Mouse (Mus musculus): Measurements from ENCODE around the gene Sycp3.
"Not testable (repeated sequence)": the region's sequence is repeated elsewhere in the genome, so short reads cannot be mapped to it uniquely, and the experiment has no call there.

Sycp3 gene

DNA sequence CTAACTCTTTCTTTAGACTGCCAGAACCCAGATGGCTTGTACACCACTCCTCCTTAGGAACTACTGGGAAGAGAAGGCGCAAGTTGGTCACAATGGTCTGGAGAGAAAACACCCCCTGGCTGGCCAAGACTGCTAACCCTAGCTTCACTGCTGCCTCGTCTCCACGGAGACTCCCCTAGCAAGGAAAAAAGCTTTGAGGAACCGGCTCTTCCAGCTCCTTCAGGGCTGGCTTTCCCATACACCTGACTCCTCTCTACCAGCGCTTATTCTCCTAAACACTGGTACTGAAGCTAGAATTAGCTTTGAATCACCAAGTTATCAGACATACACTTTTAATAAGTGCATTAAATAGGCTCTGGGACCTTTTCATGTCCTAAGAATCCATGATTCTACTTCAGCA is 40.6 kb downstream of the Sycp3 start:
- CTCF ChIA-PET, result no interaction called here

DNA sequence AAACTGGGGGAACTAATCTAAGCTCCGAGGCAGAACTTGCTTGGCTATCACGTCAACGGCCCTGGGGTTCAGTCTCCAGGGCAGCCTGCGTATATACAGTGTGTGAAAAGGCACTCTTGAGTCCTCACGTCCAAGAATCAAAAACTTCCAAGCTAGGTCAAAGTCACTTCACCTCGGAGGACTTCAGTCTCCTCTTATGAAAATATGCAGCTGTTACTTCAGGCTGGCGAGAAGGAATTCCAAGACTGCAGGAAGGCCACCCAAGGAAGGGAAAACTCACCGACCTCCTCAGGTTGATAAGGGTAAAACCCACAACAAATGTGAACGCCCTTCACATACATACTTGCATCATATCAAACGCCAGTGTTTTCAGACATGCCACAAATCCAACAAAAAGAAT is 42.0 kb downstream of the Sycp3 start:
- CTCF ChIA-PET, result interaction anchor here (0.6 kb wide), 1 partner anchor 712 kb away, joined by 3 read pairs; no protein-coding TSS in a partner anchor

DNA sequence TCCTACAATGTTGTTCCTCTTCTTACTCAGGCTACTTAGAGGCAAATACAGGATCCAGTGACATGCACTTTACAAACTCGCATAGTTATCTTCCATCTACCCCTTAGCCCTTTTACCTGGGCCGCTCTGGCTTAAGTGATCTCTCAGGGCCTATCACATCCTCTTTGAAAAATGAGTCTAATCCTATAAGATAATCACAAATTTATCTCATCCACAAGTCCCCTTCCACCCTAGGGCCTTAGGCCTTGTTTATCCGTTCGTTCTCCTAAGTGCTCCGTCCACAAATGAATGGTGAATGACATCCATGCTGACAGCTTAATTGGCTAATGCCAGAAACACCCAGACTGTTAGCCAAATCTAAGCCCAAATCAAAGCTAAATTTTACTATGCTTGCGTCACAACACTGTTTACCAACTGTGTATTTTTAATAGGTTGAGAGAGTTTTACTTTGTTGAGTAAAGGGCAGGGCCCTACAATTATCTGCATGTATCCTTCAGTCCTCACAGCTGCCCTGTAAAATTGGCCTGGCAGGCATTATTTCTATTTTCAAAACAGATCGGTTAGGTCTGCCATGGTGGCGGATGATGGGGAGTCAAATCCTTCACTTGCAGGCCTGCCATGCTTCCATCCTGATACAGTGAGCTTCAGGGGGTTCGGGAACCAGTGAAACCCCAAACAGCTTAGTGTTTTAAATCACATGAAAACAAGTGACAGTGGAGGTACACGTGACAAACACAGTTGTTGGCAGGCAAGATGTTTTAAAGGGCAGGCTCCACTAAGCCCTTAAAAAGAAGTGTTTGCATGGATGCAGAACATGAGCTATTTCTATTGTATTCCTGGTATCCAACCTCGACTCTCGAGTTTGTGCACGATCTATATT is 42.8 kb downstream of the Sycp3 start:
- CTCF ChIA-PET, result interaction anchor here (0.6 to 0.7 kb wide), 2 partner anchors 8 to 712 kb away, joined by 3 read pairs; no protein-coding TSS in a partner anchor

DNA sequence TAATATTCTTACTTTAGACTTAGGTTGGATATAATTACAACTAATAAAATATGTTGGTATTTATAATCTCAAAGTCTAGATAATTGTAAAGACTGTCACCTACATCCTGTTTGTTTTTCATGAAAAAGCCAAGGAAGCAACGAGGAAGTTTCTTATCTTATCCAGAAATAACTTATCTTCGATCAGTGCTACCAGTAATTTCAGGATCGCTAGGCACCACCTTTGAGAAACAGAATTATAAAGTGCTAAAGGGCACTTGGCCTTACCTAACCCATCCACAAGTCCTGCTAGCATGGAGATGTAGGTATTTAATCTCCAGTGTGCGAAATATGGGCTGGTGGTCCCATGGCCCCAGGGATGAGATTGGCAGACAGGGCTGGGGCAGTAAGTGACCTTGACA is 43.5 kb downstream of the Sycp3 start:
- CTCF ChIA-PET, result no interaction called here

DNA sequence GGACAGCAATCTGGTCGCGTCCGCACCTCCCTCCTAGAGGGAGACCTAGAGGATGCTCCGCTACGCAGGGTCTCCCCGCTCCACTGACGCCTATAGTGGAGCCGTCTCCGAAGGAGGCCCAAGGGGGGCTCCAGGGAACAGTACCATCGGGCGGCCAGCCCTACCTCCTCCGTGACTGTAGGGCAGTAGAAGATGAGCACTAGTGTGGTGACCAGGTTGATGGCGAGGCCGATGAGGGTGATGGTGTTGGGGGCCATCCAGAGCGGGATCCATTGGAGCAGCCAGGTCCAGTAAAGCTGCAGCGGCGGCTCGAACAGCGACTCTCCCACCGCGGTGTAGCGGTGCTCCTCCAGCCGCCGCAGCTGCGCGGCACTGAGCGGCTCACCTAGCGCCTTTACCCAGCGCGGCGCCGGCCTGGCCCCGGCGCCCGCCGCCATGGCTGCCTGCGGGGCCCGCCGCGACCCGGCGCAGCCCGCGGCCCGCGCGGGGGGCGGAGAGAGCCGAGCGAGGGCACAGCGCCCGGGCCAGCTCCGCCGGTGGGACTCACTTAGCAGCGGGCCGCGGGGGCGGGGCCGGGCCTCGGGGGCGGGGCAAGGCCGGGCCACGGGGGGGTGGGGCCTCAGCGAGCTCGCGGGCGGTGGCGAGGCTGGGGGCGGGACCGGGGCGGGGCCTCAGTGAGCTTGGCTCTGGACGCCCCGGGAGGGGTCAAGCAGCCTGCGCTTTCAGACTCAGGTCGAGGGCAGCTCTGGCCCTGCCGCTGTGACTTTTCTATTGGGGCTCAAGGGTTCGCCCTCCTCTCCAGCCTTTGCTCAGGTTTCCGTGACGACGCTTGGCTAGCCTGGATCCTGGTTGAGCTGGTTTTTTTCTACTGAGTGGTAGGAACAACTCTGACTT is 44.3 kb downstream of the Sycp3 start, which contains the start of gene Chpt1:
Gene Chpt1 (minus strand): TSS at position 653 of the 894 bp plus-strand sequence.
- CTCF ChIA-PET, result no interaction called here

DNA sequence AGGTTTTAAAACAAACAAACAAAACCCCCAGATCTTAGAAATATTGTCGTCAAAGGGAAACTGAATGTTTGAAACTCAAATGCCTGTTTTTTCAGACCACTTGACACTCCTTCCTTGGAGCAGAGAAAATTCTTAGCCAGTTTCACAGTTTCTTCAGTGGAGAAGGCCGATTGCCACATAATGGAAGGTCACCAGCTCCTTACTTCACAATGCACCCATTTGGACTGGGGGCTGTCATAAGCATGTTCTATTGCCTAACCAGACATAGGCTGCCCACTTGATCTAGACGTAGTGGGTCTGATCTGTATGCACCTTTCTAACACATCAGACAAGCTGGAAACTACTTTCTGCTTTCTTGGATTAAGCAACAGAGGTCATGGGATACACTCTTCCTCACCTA is 45.1 kb downstream of the Sycp3 start:
- CTCF ChIA-PET, result interaction anchor here (0.5 kb wide), 1 partner anchor 124 kb away, joined by 3 read pairs; no protein-coding TSS in a partner anchor

DNA sequence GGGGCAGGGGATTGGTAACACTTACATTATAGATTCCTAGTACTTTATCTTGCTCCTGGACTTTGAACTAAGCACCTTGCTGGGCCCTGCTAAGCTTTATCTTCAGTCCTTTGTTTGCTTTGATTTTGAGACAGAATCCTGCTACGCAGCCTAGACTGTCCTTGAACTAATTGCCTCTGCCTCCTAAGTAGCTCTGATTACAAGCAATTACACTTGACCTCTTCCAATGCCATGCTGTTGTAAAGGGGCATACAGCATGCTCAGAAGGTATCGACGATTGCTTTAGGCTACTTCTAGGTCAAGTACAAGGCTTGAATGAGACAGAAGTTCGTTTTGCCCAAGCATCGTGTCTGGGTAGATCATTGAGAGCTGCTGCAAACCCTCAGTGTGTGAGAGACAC is 45.9 kb downstream of the Sycp3 start:
- CTCF ChIA-PET, result interaction anchor here (0.5 kb wide), 1 partner anchor 125 kb away, joined by 3 read pairs; no protein-coding TSS in a partner anchor

DNA sequence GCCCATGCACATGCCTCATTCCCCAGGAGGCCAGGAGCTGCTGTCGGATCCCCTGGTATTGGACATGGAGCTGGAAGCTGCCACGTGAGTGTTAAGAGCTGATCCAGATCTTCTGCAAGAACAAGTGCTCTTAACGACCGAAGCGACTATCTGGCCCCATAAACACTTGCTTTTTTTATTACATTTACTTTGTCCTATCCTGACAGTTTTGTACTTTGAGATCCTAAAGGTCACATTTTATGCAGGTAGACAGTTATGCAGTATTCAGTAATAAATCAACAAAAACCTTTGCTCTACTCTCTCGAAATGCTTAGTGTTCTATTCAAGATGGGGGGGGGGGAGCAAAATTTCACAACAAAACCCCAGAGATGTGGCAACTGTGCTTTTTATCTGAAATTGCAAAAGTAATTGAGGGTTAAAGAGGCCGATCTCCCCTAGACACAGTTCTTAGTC is 48.3 kb downstream of the Sycp3 start:
- CTCF ChIA-PET, result no interaction called here

DNA sequence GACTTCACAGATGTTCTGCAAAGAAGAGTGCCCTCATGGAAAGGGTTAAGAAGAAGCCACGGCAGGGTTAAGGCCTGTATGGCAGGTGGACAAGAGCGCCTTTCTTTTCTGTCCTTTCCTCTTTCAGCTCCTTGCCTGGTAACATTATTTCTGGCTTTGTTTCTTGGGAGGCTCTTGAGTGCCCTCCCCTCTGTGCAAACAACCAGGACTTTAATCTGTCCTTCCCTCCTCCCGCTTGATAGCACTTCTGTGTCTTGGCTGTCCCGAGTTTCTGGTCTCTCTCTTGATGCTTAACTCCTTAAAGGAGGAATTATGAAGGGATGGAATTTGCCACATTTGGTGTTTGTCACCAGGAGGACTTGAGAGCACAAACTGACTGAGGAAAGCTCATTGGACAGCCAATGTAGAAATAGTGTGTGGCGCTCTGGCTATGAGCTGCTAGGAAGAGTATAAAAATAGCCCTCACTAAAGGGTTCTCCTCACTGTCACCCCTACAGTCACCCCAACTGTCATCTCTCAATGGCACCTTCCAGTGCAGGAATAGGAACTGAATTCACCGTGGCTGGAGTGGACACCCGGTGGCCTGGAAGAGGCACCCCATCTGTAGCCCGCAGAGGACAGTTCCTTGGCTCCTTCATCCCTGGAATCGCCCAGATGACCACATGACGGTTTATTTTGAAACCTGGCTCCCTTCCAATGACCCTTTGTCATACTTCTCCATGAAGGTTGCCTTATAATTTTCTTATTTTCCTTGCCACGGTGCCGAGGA is 51.3 kb downstream of the Sycp3 start:
- CTCF ChIA-PET, result no interaction called here

DNA sequence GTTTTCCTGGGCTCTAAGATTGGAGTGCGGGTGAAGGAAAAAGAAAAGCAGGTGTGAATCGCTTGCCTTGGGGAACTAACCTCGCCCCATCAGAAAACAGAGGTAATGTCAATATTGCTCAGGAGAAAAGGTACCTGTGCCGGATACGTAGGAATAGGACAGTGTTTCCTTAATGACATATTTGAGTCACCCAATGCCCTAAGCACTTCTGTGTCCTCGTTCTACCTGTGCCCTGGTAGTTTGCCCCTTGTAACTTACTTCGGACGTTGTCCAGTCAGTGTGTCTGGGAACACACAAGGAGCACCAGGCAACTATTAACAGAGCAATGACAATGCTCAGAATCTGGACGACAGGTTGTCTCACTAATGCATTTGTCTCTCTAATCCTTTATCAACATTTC is 52.0 kb downstream of the Sycp3 start:
- CTCF ChIA-PET, result no interaction called here

DNA sequence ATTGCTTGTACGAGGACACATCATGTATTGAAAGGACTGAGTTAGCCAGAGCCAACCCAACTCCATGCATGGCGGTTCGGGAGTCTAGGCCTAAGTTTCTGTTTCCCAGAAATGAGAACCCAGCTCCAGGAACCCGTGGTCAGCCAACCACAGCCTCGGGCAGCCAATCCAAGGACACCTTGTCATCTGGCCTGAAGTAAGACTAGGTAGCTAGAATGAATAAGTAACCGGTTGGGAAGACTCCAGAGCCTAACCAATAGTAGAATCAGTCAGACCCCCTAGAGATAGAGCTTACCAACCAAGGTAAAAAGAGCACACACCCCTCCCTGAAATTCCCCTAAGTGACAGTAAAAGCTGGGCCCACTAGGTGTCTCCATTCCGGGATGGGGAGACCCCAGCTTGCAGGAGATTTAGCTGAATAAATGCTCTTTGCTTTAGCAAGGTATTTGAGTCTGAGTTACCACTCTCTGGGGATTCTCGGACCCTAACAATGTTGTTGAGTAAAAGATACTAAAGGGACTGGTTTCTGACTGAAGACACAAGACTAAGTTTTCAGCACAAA is 54.3 kb downstream of the Sycp3 start:
- CTCF ChIA-PET, result interaction anchor here (0.6 kb wide), 1 partner anchor 19 kb away, joined by 3 read pairs; no protein-coding TSS in a partner anchor

DNA sequence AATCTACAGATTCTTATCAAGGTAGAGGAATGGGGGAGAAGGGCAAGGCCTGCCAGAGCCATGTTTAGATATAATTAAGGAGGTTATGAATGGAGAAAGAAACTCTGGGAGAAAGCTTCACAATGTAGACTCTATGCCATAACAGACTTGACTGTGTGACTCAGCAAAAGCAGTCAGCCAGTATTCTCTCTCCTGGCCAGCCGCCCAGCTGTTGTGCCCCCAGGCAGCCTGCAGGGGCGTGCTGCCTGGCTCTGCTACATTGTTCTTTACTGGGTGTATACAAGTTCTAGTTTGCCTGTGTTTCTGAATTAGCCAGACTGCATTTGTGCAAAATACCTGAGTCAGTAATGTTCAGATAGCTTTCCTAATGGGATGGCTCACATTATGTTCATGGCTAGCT is 55.1 kb downstream of the Sycp3 start:
- CTCF ChIA-PET, result no interaction called here

DNA sequence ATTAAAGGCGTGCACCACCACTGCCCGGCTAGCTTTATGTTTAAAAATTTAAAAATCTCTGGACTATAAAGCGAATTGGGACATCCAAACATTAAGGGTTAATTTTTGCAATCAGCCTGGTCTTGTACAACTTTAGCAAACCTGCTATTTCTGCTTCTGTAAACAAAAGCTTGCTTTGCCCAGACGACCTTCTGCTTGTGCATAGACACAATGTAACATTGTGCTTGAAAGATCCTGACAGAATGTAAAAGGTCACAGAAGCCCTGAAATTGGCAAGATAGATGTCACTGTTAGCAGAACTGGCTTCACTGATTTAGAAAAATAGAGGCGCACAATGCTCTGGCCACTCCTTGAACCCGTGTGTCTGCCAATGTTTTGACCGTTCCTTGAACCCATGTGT is 55.7 kb downstream of the Sycp3 start:
- CTCF ChIA-PET, result not testable (repeated sequence)

DNA sequence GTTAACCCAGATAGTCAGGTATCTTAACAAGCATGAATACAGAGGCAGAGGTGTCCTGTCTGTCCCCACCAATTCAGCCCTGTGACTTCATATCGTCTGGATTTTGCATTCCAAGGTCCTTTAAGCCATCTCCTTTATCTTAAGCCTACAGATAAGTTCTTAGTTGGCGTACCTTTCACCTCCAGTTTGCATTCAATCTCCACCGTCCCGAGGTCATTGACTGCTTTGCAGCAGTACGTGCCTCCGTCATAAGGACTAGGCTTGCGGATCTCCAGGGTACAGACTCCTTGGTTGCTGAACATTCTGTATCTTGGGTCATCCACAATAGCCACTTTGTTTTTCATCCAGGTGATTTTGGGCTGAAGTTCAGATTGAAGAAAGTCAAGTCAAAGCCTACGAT is 63.4 kb downstream of the Sycp3 start:
- CTCF ChIA-PET, result no interaction called here
